Mouse (Mus musculus) lung, embryonic 14.5 days (tissue): ENCODE results near the gene Dyx1c1. TPM values are rescaled to one million over a fixed set of nuclear protein-coding genes. Genes with fewer than 3 reads are reported as not detected.

ENCODE experiments used
- ATAC-seq: fragments of 200-750 bp; cut with Nextera tagmentation; 2 replicates; pipeline ENCODE4 v1.8.0; 2017; ENCODE audit warnings: mild to moderate bottlenecking, moderate TSS enrichment, moderate library complexity; ENCODE audit not compliant: insufficient read depth
- DNase-seq: peaks from one replicate; pipeline ENCODE4 v3.0.0-alpha.2; 2015
- H3K27ac ChIP-seq: fragments of 300-500 bp; sonication (generic); 2 replicates; pipeline ENCODE4 v1.5.1; 2014; ENCODE audit warnings: low read depth, mild to moderate bottlenecking, moderate library complexity
- H3K27me3 ChIP-seq: fragments of 300-500 bp; sonication (generic); 2 replicates; pipeline ENCODE4 v1.6.1; 2014; ENCODE audit warnings: low read length, control low read depth; ENCODE audit not compliant: insufficient read depth
- H3K36me3 ChIP-seq: fragments of 300-500 bp; sonication (generic); 2 replicates; pipeline ENCODE4 v1.6.1; 2014; ENCODE audit warnings: control low read depth; ENCODE audit not compliant: insufficient read depth
- H3K4me1 ChIP-seq: fragments of 300-500 bp; sonication (generic); 2 replicates; pipeline ENCODE4 v1.6.1; 2014; ENCODE audit warnings: antibody characterized with exemption, control low read depth; ENCODE audit not compliant: insufficient read depth
- H3K4me2 ChIP-seq: fragments of 300-500 bp; sonication (generic); 2 replicates; pipeline ENCODE4 v1.6.1; 2014; ENCODE audit warnings: mild to moderate bottlenecking
- H3K4me3 ChIP-seq: fragments of 300-500 bp; sonication (generic); 2 replicates; pipeline ENCODE4 v1.5.1; 2014; ENCODE audit warnings: low read depth, low read length
- H3K9ac ChIP-seq: fragments of 300-500 bp; sonication (generic); 2 replicates; pipeline ENCODE4 v1.6.1; 2014
- H3K9me3 ChIP-seq: fragments of 300-500 bp; sonication (generic); 2 replicates; pipeline ENCODE4 v1.6.1; 2016; ENCODE audit warnings: low read depth, low read length, control low read depth
- CTCF ChIP-seq: IDR thresholded peaks from 2 replicates; pipeline ENCODE4 v1.5.1; 2016; ENCODE audit warnings: antibody characterized with exemption, low read depth
- WGBS: fragments of 180-500 bp; shearing (Covaris S2); extraction: QIAGEN DNeasy Blood & Tissue Kit; methylation state at CpG from one replicate; pipeline ENCODE4 v1.1.7; 2014; 5-methylcytosine and 5-hydroxymethylcytosine counted together
- polyA plus RNA-seq: library from polyadenylated mRNA; unstranded; fragments of >200 nt; fragmentation: Nextera tagmentation; extraction: Ambion mirVana; gene quantifications from 2 replicates; pipeline ENCODE4 v1.2.1, GENCODE M21; 2014

The Dyx1c1 gene
- polyA plus RNA-seq, 1 experiment from 2014 or later = 1.3 TPM

DNA sequence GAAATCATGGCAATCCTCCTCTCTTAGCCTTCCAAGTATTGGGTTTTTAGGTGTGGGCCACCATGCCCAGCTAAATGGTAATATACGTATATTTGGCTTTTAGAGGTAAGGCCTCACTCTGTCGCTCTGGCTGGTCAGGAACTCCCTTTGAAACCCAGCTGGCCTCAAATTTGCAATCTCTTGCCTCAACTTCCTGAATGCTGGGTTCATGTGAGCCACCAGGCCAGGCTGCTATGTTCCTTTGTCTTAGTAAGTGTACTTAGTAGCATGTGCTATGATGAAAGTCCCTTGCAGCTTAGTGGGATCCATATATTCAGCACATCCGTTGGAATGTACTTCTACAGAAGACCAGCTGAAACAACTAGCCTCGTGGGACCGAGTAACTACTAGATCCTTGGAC lies 16.1 kb downstream of the Dyx1c1 start:
- WGBS = 85% methylated on average over 5 of the region's 5 CpGs
- no peak overlapping the region for H3K9ac ChIP-seq
- no peaks in the 10 kb centered on the region for H3K27me3 ChIP-seq
- no peaks in the 10 kb centered on the region for H3K4me1 ChIP-seq
- H3K27ac ChIP-seq = no peak overlapping the region
- TF ChIP-seq CTCF = no peak
- H3K9me3 ChIP-seq = no peaks in the 10 kb centered on the region
- DNase-seq (no peak), ATAC-seq (no peak)
- no peak overlapping the region for H3K4me2 ChIP-seq
- H3K4me3 ChIP-seq = no peak overlapping the region
- no peaks in the 10 kb centered on the region for H3K36me3 ChIP-seq

GRCm38 (mm10) chr9:72975242-72975641 lies 16.7 kb downstream of the Dyx1c1 start:
- Histone ChIP-seq H3K9me3 (no peaks in the 10 kb centered on the region), H3K27me3 (no peaks in the 10 kb centered on the region), H3K4me2 (no peak overlapping the region), H3K9ac (no peak overlapping the region), H3K4me3 (no peak overlapping the region), H3K27ac (no peak overlapping the region), H3K4me1 (no peaks in the 10 kb centered on the region), H3K36me3 (no peaks in the 10 kb centered on the region)
- TF ChIP-seq CTCF = no peak
- no peak for ATAC-seq
- no peak for DNase-seq
- WGBS = 86% methylated on average over 1 of the region's 1 CpGs

DNA sequence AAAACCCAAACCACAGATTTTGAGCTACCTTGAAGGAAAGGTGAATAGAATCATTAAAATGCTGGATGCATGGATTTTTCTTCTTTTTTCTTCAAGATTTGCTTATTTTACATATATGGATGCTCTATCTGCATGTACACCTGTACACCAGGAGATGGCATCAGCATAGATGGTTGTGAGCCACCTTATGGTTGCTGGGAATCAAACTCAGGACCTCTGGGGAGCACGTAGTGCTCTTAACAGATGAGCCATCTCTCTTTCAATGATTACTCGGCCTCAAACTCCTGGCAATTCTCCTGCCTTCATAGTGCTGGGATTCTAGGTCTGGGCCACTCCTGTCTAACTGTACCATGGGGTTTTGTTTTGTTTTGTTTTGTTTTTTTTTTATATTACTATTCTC lies 24.5 kb downstream of the Dyx1c1 start:
- no peak for TF ChIP-seq CTCF
- ATAC-seq (no peak), DNase-seq (no peak)
- H3K27me3 ChIP-seq = no peaks in the 10 kb centered on the region
- no peak overlapping the region for H3K9ac ChIP-seq
- no peaks in the 10 kb centered on the region for H3K9me3 ChIP-seq
- H3K4me1 ChIP-seq = peaks cover 4% of the 10 kb centered on the region; the same call in 1 of the 2 replicates
- WGBS = 51% methylated on average over 2 of the region's 2 CpGs
- no peak overlapping the region for H3K27ac ChIP-seq
- H3K4me3 ChIP-seq = no peak overlapping the region
- no peaks in the 10 kb centered on the region for H3K36me3 ChIP-seq
- no peak overlapping the region for H3K4me2 ChIP-seq

- Histone ChIP-seq H3K27me3 (no peaks in the 10 kb centered on the region), H3K4me2 (peak within 1 kb of the TSS; percentile 90), H3K36me3 (no peaks in the 10 kb centered on the region), H3K27ac (no peak within 1 kb of the TSS), H3K9me3 (no peaks in the 10 kb centered on the region), H3K4me3 (peak within 1 kb of the TSS; percentile 86), H3K4me1 (peaks cover 4% of the 10 kb centered on the region; the same call in 1 of the 2 replicates), H3K9ac (peak within 1 kb of the TSS; percentile 69)
- DNase-seq (peak; percentile 98), ATAC-seq (peak; percentile 100)
- TF ChIP-seq CTCF = 0 out of 2 replicates have a peak, but pooled peaks have one; percentile 26
- WGBS = under 1% methylated on average over 88 of the region's 88 CpGs
Observed at GRCm38 (mm10) chr9:72985250-72986220, 26.9 kb downstream of the Dyx1c1 start, which contains the start of the genes Ccpg1os and Ccpg1. TSS of gene Ccpg1os (minus strand) at chr9:72985382. TSS of gene Ccpg1 (plus strand) at chr9:72985429.

GRCm38 (mm10) chr9:72987703-72988102 lies 29.1 kb downstream of the Dyx1c1 start:
- Histone ChIP-seq H3K9me3 (no peaks in the 10 kb centered on the region), H3K4me3 (no peak overlapping the region), H3K27ac (no peak overlapping the region), H3K4me2 (no peak overlapping the region), H3K4me1 (peaks cover 4% of the 10 kb centered on the region; the same call in 1 of the 2 replicates), H3K27me3 (no peaks in the 10 kb centered on the region), H3K9ac (no peak overlapping the region), H3K36me3 (no peaks in the 10 kb centered on the region)
- WGBS = 59% methylated on average over 3 of the region's 3 CpGs
- DNase-seq (no peak), ATAC-seq (no peak)
- TF ChIP-seq CTCF = no peak

DNA sequence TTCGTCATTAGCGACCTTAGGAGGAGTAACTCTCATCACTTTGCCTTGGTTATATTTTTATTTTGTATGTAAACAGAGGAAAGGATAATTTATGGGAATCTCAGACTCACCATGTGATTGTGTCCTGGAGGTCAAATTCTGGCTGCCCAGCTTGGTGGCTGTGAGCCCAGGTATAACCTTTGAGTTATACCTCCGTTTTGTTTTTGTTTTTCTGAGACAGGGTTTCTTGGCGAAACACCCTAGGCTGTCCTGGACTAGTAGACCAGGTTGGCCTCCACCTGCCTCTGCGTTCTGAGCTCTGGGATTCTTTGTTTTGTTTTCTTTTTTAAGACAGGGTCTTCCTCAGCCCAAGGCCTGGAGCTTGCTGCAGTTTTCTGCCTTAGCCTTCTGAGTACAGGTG lies 30.1 kb downstream of the Dyx1c1 start:
- Histone ChIP-seq H3K27me3 (no peaks in the 10 kb centered on the region), H3K4me1 (peaks cover 4% of the 10 kb centered on the region; the same call in 1 of the 2 replicates), H3K36me3 (no peaks in the 10 kb centered on the region), H3K9ac (no peak overlapping the region), H3K9me3 (no peaks in the 10 kb centered on the region), H3K4me3 (no peak overlapping the region), H3K4me2 (no peak overlapping the region), H3K27ac (no peak overlapping the region)
- ATAC-seq = no peak
- DNase-seq = no peak
- no peak for TF ChIP-seq CTCF
- WGBS = 72% methylated on average over 5 of the region's 5 CpGs

- H3K36me3 ChIP-seq = no peaks in the 10 kb centered on the region
- H3K4me1 ChIP-seq = no peaks in the 10 kb centered on the region
- no peak for TF ChIP-seq CTCF
- H3K27ac ChIP-seq = no peak overlapping the region
- ATAC-seq (no peak), DNase-seq (no peak)
- no peak overlapping the region for H3K4me2 ChIP-seq
- no peak overlapping the region for H3K9ac ChIP-seq
- no peaks in the 10 kb centered on the region for H3K27me3 ChIP-seq
- no peaks in the 10 kb centered on the region for H3K9me3 ChIP-seq
- 85% methylated on average over 2 of the region's 2 CpGs for WGBS
- no peak overlapping the region for H3K4me3 ChIP-seq
Observed at GRCm38 (mm10) chr9:72991420-72991819, 32.8 kb downstream of the Dyx1c1 start.
